Mouse (Mus musculus) cortical plate, adult 2 months (tissue): ENCODE results near the gene Nfib. TPM values are rescaled to one million over a fixed set of nuclear protein-coding genes. Genes with fewer than 3 reads are reported as not detected.

Experiments
- H3K27ac ChIP-seq: fragments of 200-500 bp; 2 replicates; pipeline ENCODE4 v1.5.1; 2012; ENCODE audit warnings: low read length, control low read depth, inconsistent platforms; ENCODE audit not compliant: insufficient read depth
- H3K4me1 ChIP-seq: fragments of 200-500 bp; 2 replicates; pipeline ENCODE4 v1.6.1; 2011; ENCODE audit warnings: low read length; ENCODE audit not compliant: control insufficient read depth, insufficient read depth
- H3K4me3 ChIP-seq: fragments of 200-500 bp; 2 replicates; pipeline ENCODE4 v1.5.1; 2011; ENCODE audit warnings: mild to moderate bottlenecking, low read length, control low read depth; ENCODE audit not compliant: insufficient read depth
- CTCF ChIP-seq: fragments of 200-500 bp; IDR thresholded peaks from 2 replicates; pipeline ENCODE4 v1.5.1; 2011; ENCODE audit warnings: mild to moderate bottlenecking, control low read depth, low read length; ENCODE audit not compliant: insufficient read depth; ENCODE audit errors: extremely low read depth
- POLR2A ChIP-seq: fragments of 200-500 bp; IDR thresholded peaks from 2 replicates; pipeline ENCODE4 v1.6.1; 2011; ENCODE audit warnings: mild to moderate bottlenecking, low read length, control low read depth; ENCODE audit not compliant: insufficient read depth; ENCODE audit errors: extremely low read depth
- polyA plus RNA-seq: library from polyadenylated mRNA; depleted of rRNA; stranded (reverse); fragments of >200 nt; gene quantifications from 2 replicates; pipeline ENCODE4 v1.2.3, GENCODE M21; 2012

The Nfib gene
- polyA plus RNA-seq, 1 experiment = 31.8 TPM

DNA sequence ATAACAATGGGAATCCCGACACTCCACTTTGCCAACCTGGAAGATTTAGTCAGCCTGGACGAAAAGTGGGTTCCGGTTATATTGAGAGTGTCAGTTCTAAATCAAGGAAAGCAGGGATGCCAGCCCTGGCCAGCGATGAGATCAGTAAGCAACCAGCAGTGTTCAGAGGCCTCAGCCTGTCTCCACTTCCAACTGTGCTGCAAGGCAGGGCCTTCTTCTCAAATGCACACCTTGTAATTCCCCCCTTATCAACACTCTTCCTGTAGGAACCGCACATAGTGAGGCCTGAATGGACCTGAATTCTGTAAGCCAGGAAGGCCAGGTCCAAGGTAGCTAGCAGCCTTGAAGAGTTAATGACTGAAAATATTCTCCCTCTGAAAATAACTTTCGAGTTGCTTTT, 239.4 kb downstream of the Nfib start:
- Histone ChIP-seq H3K4me1 (peaks cover 6% of the 10 kb centered on the region; the same call in 1 of the 2 replicates), H3K4me3 (no peak overlapping the region), H3K27ac (0 out of 2 replicates have a peak overlapping the region, but pooled peaks have one; percentile 33)
- TF ChIP-seq POLR2A = no peak

DNA sequence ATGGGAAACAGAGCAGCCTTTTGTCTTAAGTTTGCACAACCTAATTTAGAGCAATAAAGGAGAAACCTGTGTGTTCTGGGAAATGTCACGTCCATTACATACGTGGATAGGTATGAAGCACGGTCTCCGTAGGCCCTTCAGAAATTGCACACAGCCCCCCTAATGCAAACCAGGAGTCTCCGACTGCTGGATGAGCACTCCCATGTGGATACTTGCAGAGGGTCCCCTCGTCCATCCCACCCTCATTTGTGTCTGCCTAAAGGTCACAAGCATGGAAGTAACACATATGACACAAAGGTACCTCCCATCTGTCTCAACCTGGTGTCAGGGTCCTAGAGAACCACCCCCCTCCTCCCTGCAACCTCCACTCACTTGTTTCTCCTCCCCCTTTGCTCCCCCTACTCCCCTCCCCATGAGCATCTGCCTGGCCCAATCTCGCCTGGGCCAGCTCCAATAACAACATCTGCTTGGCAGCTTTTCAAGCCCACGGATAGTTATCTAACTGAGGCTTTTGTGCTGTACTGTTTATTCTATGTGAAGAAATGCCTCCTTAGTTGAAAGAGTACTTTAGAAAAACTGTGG, 241.4 kb downstream of the Nfib start:
- no peak overlapping the region for H3K27ac ChIP-seq
- H3K4me1 ChIP-seq = peaks cover 10% of the 10 kb centered on the region; the same call in 1 of the 2 replicates

DNA sequence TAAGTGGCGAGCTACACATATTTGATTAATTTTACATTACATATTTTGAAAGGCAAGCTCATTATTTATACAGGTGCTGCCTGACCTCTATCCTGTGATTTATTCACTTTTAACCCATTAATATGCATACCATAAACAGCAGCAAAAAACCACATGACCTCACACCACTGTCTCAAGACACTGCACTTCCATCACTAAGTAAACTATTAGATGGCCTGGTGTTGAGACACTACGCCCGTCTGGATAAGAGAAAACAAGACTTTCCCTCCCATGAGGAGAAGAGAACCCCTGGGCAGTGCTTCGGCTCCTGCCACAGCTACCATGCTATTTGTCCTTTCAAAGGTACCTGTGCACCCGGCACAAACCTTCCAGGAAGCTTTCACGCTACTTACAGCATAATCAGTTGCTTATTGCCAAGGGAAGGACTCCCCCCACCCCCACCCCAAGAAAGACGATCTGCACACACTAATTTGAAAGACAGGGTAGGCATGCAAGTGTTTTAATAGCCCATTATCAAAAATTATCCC, 242.3 kb downstream of the Nfib start:
- no peak overlapping the region for H3K4me3 ChIP-seq
- TF ChIP-seq POLR2A (no peak), CTCF (no peak)
- no peak overlapping the region for H3K27ac ChIP-seq
- H3K4me1 ChIP-seq = peaks cover 10% of the 10 kb centered on the region; the same call in 1 of the 2 replicates

More for the DNA sequence above, 241.4 kb downstream of the Nfib start:
- TF ChIP-seq POLR2A = no peak
- no peak for TF ChIP-seq CTCF
- no peak overlapping the region for H3K4me3 ChIP-seq

DNA sequence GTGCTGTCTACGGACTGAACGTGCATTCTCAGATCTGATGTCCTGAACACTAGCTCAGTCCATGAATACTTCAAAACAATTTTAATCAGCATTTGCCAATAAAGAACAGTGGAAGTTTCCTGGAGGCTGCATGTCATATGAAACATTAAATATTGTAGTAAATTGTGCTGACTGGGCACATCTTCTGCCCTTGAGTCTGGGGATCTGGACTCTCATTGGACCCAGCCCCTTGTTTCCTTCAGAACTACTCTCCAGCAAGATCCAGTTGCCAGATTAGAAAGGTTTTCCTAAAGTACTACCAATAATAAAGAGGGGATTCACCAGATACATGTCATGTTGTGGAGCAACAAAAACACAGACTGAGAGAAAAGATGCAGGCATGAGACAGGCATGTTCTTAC, 243.9 kb downstream of the Nfib start:
- TF ChIP-seq POLR2A = no peak
- no peak for TF ChIP-seq CTCF
- peaks cover 8% of the 10 kb centered on the region; the same call in 1 of the 2 replicates for H3K4me1 ChIP-seq
- no peak overlapping the region for H3K4me3 ChIP-seq
- H3K27ac ChIP-seq = no peak overlapping the region

DNA sequence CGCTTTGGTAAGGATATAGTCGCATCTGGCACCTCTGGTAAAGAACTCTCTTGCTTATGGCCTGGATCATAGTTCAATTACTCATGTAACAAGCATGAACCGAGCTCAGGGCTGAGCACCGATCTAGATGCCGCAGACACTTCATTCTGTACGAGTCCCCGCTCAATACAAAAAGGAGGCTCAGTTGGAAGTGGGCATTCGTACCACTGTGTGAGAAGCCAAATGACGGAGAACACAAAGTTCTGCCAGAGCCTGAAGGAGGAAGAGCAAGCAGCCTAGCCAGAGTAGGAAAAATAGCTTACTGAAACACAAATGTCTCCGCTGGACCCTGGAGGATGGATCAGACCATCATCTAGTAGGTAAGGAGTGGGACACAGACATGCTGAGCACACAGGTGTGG, 246.7 kb downstream of the Nfib start:
- TF ChIP-seq CTCF (no peak), POLR2A (no peak)
- Histone ChIP-seq H3K4me1 (peaks cover 5% of the 10 kb centered on the region), H3K27ac (no peak overlapping the region), H3K4me3 (no peak overlapping the region)

DNA sequence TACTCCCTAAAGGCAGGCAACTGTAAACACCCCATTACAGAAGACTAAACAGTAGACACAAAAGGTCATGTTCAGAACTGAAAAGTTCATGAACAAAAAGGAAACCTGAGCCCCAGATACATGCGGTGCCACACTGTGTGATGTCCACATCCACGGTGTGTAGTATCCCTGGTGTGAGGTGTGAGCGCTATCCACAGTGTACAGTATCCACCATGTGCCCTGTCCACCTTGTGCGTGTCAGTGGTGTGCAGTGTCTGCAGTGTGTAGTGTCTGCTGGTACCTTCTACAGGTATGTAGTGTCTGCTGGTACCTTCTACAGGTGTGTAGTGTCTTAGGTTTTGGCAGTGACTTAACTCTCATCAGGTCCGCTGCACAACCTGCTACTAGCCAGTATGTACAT, 248.6 kb downstream of the Nfib start:
- no peak overlapping the region for H3K27ac ChIP-seq
- H3K4me1 ChIP-seq = peaks cover 5% of the 10 kb centered on the region
- no peak for TF ChIP-seq CTCF
- H3K4me3 ChIP-seq = no peak overlapping the region

DNA sequence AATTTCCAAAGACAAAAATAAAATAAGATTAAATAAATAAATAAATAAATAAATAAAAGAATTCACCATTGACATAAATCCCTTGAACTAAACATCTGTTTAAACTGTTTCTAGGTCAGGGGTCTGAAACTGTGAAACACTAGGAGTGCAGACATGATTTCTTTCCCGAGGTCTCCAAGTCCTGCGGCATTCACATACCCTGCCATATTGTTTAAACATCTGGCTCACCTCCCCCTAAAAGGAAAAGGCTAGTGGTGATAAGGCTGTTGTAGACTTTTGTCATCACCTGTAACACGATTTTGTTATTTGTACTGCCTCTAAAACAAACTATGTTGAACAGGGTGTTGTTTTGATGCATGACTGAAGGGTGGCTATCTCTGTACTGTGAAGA, 249.2 kb downstream of the Nfib start:
- Histone ChIP-seq H3K4me3 (no peak overlapping the region), H3K4me1 (peaks cover 5% of the 10 kb centered on the region), H3K27ac (no peak overlapping the region)
- no peak for TF ChIP-seq POLR2A
- TF ChIP-seq CTCF = no peak

DNA sequence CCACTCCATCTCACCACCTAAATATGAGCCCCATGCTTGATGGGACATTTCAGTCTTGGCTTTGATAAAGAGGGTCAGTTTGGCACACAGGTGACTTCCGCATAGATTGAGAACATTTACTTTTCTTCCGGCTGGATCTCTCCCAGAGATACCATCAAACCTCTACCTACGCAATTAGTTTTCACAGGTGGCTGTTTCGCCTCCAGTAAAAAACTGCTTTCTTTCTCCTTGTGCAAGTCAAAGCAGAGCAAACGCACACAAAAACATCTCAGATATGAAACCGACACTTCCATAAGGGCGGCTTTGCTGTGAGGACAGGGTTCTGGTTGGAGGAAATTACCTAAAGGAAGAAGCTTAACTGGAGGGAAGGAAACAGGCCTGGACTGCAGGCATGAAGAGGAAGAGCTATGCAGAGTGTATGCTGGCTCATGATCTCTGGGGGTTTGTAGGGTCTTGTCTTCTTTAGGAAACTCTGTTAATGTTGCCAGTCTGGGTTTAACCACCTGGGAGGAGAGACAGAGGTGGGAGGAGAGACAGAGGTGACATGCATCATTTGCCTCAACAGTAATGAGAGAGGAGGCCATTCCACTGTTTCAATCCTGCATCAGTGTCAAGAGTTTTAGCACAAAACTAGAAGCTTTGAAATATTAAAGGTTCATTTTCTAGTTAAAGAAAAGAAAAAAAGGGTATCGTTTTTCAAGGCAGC, 249.8 kb downstream of the Nfib start:
- no peak for TF ChIP-seq POLR2A
- no peak for TF ChIP-seq CTCF
- Histone ChIP-seq H3K4me3 (no peak overlapping the region), H3K4me1 (peaks cover 5% of the 10 kb centered on the region), H3K27ac (no peak overlapping the region)

DNA sequence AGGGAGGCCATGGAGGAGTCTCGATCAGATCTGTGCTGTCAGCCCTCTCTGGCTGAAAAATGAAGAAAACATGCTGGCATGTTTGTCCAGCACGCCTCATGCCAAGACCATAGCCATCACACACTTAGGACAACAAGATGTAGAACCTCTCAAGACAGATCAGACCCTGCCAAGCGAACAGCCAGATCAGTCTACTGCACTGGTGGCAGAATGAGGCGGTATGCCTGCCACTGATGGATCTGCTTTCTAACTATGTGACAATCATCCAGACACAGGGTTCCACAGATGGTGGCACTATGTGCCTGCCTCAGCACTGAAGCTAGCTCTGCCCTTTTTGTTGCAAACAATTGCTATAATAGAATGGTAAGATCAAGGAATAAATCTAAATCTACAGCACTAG, 250.6 kb downstream of the Nfib start:
- TF ChIP-seq CTCF (no peak), POLR2A (no peak)
- H3K4me1 ChIP-seq = peaks cover 4% of the 10 kb centered on the region
- H3K27ac ChIP-seq = no peak overlapping the region
- H3K4me3 ChIP-seq = no peak overlapping the region

DNA sequence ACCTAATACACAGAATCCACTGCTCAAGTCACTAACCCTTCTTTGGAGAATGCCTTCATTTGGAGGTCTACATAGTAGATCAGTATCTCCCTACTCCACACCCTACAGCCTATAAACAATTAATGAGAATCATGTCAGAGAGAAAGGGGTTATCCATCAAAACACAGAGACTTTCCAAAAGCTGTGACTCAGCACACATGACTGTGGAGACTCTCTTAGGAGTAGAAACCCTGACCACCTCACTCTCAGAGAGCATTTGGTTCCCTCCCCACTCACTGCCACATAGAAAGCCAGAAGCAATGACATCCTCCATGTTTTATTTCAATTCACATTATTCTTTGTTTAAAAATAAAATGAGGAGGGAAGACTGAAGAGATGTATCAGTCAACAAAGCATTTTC, 252.2 kb downstream of the Nfib start:
- Histone ChIP-seq H3K27ac (no peak overlapping the region), H3K4me3 (no peak overlapping the region), H3K4me1 (peaks cover 2% of the 10 kb centered on the region)
- TF ChIP-seq CTCF (no peak), POLR2A (no peak)

DNA sequence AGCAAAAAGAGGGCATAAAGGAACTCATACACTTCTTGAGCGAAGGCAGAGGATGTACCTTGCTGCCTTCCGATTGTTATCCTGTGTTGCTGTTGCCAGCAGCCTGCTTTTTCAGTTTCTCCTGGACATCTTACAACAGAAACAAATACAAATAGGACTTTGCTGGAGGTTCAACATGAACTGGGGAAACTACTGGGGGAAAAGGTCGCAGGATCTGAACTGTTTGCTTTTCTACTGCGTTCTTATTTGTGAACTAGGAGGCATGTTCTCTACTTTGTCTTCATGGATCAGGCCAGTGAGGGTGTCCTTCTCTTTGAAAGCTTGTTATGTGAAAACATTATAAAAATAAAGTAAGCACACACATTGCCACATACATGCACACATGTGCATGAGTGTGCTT, 252.6 kb downstream of the Nfib start:
- no peak for TF ChIP-seq CTCF
- no peak for TF ChIP-seq POLR2A
- no peak overlapping the region for H3K27ac ChIP-seq
- H3K4me3 ChIP-seq = no peak overlapping the region
- H3K4me1 ChIP-seq = peaks cover 2% of the 10 kb centered on the region
